Mouse (Mus musculus) natural killer cell, adult 2 months (primary cell): Measurements from ENCODE around the gene Vsig10l.
A peak's percentile ranks its signal among the peaks of the same experiment; 100 is the strongest.

Experiments
- DNase-seq, 2 experiments: peaks; one replicate each; pipeline ENCODE4 v3.0.0; 2022; ENCODE audit warnings: low spot score in 2 of 2

The Vsig10l gene

DNA sequence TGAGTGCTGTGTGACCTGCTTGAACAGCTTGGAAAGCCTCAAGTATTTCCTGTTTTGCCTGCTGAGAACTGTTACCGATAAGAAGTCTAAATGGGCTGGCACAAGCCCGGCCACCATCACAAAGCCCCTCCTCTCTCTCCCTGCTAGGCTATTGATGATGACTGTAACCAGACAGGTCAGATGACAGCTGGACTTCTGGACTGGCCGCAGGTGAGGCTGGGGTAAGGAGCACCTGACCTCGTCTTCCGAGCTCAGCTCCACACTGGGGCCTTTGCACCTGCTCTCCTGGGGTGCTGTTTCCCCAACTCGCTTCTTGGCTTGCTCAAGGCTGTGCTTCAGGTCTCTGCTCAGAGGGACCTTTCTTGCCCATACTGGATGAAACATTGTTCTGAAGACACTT, 8.6 kb upstream of the Vsig10l start:
- no peak for DNase-seq

DNA sequence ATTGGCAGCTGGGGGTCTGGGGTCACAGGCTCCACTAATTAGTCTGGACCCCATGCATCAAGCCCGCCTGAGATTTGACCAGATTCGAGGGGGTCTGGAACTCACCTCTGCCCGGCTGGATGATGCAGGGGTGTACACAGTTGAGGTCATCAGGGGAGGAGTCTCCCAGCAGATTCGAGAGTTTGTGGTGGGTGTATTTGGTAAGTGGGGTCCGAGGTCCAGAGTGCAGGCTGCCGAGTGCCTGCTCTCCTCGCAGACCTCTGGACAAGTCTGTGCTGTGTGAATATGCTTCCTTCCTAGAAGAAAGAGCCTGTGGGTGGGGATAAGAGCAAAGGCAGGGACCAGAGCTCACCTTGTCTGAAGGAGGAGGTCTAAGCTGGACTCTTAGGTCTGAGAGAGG, 1.0 kb downstream of the Vsig10l start:
- DNase-seq: no peak

DNA sequence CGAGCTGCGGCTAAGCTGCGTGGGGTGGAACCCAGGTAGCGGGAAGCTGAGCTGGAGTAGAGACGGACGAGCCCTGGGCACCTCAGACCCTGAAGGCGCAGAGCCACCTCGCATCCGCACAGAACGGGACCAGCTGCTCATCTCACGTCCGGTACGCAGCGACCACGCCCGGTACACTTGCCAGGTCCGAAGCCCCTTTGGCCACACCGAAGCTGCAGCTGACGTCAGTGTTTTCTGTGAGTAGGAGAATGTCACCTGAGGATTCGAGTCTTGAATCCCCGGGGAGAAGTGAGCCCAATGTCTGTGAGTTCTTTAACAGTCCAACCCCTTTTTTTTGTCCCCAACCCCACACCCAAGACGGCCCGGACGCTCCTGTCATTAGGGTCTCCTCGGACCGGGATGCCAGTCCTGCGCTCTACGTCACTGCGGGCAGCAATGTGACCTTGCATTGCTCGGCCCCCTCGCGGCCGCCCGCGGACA, 2.0 kb downstream of the Vsig10l start:
- peak; percentile 54 to 72 for DNase-seq

DNA sequence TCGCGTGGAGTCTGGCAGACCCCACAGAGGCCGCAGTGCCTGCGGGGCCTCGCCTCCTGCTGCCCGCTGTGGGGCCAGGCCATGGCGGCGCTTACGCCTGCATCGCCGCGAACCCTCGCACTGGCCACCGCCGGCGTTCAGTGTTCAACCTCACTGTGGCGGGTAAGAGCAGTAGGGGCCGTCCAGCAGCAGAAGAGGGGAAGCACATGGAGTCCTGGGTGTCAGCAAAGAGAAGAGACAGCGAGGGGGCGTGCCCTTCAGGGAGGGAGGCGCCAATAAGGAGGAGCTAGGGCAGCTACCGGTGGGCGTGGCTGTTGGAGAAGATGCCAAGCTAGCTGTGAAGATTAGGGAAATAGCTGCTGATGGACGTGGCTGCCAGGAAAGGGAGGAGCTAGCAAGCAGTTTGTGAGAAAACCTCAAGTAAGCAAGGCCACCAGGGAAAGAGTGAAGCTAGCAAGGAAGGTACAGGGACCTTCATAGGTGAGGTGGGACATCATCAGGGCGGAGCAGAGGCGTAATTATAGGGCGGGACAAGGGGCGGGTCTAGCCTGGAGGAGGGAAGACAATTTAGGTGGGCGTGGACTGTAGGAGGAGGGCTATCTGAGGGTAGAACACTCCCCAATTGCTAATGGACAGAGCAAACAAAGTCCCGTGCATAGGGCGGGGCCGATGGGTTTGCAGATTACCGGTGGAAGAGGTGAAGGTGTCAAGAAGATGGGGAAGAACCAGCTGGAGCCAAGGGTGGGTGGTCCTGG, 2.6 kb downstream of the Vsig10l start:
- DNase-seq: peak; percentile 96 to 98

DNA sequence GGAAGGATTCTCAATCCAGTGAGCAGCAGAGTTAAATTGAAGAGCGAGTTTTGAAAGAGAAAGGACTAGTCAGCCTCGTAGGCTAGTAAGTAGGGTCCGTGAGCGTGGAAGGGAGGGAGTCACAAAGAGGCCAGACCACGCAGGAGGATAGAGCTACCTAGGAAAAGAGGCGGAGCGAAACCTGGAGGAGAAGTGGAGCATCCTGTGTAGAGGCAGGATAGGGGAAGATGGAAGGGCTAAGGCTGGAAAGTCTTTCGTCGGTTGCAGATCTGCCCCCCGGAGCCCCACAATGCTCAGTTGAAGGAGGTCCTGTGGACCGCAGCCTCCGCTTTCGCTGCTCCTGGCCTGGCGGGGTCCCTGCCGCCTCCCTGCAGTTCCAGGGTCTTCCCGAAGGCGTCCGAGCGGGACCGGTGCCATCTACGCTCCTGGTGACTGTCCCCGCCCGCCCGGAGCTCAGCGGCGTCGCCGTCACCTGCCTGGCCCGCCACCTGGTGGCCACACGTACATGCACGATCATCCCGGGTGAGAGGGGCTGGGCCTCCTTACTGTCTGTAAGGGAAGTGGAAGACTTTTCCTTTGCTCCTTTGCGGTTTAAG, 3.2 kb downstream of the Vsig10l start:
- peak; percentile 79 to 83 for DNase-seq

DNA sequence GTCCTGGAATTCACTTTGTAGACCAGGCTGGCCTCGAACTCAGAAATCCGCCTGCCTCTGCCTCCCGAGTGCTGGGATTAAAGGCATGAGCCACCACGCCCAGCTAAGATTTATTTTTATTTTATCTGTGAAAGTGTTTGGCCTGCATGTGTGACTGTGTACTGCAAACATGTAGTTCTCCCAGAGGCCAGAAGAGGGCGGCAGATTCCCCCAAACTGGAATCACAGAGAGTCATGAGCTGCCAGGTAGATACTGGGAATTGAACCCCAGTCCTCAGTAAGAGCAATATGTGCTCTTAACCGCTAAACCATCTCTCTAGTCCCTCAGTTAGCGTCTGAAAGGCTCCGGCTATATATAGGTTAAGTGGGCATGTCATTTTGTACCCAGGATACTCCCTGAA, 7.4 kb downstream of the Vsig10l start:
- peak; percentile 20 to 51 for DNase-seq

DNA sequence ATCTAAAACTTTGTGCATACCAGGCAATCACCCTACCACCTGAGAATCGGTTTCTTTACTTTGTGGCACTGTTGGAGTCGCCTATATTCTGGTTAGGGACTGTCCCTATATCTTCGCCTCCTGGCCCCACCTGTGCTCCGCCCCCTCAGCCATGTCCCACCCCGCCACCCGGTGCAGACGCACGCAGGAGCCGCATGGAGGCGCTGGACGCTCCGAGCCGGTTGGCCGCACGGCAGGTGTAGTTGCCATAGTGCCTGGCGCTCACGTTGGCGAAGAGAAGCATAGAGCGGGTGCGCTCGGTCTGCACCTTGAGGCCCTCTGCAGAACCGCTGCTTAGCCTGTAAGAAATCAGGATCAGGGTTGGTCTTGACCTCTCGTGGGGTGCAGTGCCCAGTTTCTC, 12.8 kb downstream of the Vsig10l start:
- DNase-seq: peak; percentile 47 to 62

DNA sequence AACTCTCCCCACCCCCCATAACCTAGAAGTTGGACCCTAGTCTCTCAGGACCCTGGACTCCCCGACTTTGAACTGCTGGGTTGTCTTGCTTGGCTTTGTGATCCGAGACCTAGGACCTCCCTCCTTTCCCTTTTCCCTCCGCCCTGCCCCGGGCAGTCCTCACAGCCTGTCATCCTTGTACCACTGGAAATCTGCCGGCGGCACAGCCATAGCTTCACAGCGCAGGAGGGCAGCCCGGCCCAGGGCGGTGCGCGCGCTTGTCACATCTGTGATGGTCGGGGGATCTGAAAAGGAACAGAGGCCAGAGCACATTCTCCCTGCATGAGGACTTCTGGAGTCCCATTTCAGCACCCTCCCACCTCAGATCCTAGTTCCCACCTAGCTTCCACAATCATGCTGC, 13.4 kb downstream of the Vsig10l start:
- no peak for DNase-seq

DNA sequence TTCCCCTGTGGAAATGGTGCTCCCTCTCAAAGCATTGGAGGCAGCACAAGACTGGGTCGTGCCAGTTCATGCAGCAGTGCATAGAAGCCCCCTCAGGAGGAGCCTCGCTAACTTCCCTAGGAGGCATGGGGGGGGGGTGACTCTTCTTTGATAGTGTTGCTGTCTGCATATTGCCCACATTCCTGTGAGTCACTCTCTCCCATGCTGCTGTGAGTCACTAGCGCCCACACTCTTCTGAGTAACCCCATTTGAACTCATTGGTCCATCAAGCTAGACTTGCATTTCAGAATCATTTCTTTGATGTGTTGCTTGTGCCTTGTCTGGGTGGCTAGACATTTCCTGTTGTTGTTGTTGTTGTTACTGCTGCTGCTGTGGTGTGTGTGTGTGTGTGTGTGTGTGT, 18.2 kb downstream of the Vsig10l start:
- no peak for DNase-seq

DNA sequence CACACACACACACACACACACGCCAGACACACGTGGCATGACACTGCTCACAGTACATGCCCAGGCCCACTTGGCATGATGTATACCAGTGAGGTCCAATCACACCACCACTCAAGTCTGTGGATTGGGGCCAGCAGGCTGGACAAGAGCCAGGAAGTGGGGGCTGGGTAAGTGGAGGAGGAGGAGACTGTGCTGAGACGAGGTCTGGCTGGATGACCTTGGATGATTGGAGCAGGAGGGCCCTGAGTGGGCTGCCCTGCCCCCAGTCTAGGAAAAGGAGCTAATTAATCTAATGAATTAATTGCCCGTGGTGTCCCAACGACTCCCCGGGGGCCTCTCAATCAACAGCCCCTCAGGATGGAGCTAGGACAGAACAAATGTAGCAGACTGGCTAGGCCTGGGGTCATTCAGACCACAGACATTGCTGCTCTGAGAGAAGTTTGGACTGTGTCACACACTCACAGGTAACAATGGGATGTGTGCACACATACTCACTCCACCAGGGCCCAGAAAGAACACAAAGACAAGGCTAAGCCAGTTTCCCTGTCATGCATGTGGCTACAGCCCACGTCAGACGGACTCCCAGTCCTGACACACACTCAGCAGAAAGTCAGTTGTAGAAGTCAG, 19.3 kb downstream of the Vsig10l start:
- no peak for DNase-seq

DNA sequence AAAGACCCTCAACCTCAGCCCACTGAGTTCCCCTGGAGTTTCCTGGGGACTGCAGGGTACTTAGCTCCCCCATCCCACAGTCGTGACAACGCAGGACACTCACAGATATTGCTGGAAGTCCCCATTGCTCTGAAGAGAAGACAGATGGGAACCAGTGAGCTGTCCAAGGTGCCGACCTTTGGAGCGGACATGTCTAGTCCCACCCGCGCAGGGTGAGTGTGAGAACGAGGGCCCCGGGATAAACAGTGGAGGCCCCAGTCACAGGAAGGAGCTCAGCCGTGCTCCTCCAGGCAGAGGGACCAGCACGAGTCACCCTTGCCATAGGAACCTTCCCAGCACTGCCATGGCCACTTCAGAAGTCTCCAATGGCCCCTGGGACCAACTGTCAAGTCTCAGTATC, 20.3 kb downstream of the Vsig10l start:
- DNase-seq: no peak

DNA sequence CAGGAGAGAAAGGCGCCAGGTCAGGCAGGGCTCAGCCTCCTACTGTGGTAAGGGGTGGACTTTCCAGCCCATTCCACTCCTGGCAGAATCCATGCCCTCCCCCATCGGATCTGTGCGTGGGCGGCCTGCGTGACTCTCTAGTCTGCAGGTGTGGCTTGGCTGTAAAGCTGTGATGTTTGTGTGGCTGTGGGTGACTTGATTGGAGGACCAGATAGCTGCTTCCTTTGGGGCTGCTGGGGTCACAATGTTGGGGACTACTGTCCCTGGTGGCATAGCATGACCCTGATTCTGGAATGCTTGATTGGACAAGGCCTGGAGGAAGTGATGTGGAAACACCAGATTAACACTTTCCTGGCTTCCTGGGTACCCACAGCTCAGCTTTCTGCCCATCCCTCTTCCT, 25.7 kb downstream of the Vsig10l start:
- no peak for DNase-seq

DNA sequence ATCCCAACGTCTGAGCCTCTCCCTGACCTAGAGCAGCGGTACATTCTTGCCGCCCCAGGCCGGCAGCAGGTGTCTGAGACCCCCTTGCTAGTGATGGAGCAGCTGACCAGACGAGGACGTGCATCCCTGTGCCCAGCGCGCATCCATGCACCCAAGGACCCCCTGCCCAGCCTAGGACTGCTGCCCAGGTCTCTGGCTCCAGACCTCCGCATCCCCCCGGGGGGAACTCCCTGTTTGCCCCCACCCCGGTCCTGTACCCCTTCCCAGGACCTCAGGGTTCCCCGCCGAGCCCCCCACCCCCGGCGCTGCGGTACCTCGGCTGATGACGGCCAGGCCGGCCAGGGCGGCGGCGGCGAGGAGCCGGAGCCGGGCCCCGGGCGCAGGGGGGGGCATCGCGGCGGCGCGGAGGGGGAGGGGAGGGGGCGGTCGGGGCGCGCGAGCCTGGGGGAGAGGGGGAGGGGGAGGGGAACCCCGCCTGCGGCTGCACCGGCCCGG, 26.7 kb downstream of the Vsig10l start, which contains the start of gene Iglon5:
Iglon5 (minus strand) TSS at position 445 of the 495 bp plus-strand sequence.
- no peak for DNase-seq

DNA sequence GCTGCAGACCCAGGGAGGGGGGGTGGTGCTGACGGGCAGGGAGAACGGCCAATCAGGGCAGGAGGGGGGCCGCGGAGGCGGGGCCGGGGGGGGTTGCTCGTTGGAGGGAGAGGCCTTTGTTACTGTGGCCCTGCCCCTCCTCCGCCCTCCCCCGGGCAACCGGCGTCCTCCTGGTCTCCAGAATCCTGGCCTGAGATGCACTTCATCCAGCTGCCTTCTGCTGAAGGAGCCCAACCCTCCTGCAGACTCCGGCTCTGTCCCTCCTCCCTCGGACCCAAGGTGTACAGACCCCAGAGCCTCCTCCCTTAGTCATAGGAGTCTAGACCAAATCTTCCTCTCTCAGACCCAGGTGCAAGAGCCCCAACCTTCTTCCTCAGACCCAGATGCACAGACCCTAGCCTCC, 27.2 kb downstream of the Vsig10l start:
- DNase-seq: no peak

DNA sequence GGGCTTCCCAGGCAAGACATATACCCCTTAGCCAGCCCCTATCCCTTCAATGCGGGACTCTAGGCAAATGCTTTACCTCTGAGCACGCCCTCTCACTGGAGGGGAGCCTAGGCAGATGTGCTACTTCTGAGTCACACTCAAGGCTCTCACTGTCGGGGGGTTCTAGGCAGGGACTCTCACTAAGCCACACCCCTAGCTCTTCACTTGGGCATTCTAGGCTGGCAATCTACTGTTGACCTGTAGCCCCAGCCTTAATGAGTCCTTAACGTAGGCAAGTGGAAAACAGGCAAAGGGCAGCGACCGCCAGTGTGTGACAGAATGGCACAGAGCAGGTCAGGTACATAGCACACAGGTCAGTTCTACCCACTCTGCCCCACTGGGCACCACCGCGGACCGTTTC, 27.9 kb downstream of the Vsig10l start:
- DNase-seq: no peak

DNA sequence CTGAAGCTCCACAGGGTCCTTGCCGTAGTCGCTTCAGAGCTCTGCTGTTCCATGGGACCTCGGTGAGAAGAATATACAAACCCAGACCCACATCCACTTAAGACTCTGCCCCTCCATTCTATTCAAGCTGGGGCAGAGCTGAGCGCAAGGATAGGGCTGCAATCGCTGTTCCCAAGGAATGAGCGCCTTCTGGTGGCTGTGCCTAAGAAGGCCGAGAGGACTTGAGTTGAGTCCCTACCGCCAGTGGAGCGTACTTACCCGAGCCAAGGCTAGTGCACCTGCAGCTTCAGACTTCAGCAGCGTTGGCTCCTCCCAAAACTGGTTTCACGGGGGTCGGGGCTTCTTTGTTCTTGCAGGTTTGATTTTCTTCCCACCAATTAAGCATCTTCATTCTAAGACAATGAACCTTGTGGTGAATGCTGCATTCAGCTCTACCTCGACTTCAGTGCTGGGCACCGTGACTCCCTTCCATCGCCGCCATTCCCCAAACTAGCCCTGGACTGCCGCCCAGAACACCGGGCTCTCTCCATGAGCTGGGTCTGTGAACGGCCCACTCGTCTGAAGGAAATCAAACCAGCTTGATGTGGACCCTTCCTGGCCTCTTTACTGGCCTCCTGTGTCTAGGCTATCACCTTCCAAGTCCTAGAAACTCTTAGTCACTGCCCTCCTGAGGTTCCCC, 32.5 kb downstream of the Vsig10l start:
- DNase-seq: no peak

DNA sequence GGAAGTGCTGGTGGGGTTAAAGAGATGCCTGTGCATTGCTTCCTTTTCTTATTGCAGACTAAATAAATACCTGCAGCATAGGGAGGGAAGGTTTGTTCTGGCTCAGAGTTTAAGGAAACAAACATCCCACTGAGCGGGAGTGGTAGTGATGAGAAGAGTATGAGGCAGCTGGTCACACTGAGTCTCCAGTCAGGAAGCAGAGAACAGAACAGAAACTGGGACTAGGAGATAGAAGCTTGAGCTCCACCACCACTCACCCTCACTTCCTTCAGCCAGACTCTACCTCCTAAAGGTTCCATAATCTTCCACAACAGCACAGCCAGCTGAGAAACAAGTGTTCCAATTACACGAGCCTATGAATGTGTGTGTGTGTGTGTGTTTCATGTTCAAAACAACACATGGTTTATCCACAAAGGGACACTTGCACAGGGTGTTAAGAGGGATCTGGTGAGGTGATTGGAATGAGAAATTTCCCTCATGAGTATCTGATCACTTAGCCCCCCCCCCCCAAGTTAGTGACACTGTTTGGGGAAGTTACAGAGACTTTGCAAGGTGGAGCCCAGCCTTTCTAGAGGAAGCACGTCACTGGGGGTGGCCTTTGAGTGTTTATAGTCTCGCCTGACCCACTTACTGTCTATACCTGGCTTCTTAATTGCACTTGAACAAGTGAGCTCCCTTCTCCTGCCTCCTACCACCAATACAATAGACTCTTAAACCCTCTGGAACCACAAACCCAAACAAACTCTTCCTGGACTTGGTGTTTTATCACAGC, 48.9 kb downstream of the Vsig10l start:
- no peak for DNase-seq

DNA sequence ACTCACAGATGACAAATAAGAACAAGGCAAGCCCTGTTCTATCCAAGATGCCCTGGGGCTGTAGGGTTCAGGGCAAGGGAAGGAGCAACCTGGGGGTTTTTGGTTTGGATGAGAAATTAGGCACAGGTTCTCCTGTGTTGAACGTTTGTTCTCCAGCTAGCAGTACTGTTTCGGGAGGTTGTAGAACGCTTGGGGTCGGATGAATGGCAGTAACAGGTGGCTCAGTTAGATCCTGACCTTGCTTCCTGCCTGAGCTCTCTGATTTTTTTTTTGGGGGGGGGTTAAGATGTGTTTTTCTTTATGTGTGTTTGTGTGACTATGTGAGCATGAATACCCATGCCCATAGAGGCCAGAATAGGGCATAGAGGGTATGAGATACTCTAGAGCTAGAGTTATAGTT, 49.6 kb downstream of the Vsig10l start:
- DNase-seq: no peak

DNA sequence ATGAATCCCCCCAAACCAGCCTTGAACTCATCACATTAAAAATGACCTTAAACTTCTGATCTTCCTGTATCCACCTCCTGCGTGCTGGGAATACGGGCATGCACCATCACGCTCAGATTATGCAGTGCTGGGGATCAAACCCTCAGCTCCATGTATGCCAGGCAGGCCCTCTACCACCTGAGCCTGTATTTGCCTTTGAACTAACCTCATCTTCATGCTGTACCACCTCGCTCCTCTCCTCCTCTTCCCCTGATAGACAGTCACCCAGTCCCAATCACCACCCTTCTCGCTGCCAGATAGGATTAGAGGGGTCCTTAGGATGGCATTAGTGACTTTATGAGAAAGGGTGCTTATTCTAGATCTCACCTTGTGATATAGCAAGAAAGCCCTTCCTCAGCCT, 52.1 kb downstream of the Vsig10l start:
- DNase-seq: no peak

DNA sequence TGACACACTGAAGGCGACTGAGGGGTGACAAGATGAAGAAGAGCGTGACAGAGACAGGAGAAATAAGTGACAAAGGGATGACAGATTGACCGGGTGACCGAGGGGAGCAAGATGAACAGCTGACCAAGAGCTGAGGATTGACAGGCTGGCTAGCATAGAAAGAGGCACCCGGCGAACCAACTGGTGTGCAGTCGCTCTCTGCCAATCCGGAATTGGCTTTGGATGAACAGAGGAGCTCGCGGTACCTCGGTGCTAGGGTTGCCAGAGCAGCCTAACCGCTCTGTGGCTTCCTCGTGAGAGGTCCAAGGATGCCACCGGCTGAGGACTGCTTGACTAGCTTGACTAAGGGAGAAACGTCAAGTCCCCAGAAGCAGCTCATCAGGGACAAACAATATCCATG, 55.4 kb downstream of the Vsig10l start:
- no peak for DNase-seq
